Mouse (Mus musculus) lung, adult 2 months (tissue): Measurements from ENCODE around the gene Pitpnm1.

Experiments used
- CTCF ChIP-seq: fragments of 200-500 bp; IDR thresholded peaks from 2 replicates; pipeline ENCODE4 v1.5.1; 2011; ENCODE audit warnings: mild to moderate bottlenecking, low read length, control low read depth; ENCODE audit not compliant: insufficient read depth
- POLR2A ChIP-seq: fragments of 200-500 bp; IDR thresholded peaks from 2 replicates; pipeline ENCODE4 v1.6.1; 2011; ENCODE audit warnings: low read depth, mild to moderate bottlenecking, control low read depth, low read length, borderline replicate concordance; ENCODE audit errors: extremely low read depth

GRCm38 (mm10) chr19:4057389-4057788 lies 42.4 kb upstream of the Pitpnm1 start:
- no peak for TF ChIP-seq CTCF
- TF ChIP-seq POLR2A = no peak
